Mouse (Mus musculus) spleen, adult 2 months (tissue): ENCODE results near the gene Mrnip.

ENCODE experiments used
- CTCF ChIP-seq: fragments of 200-500 bp; IDR thresholded peaks from 2 replicates; pipeline ENCODE4 v1.5.1; 2011; ENCODE audit warnings: mild to moderate bottlenecking, inconsistent platforms; ENCODE audit not compliant: insufficient read depth, insufficient read length, insufficient replicate concordance; ENCODE audit errors: extremely low read depth
- POLR2A ChIP-seq: fragments of 200-500 bp; IDR thresholded peaks from 2 replicates; pipeline ENCODE4 v1.6.1; 2011; ENCODE audit warnings: low read depth, low read length, inconsistent platforms

DNA sequence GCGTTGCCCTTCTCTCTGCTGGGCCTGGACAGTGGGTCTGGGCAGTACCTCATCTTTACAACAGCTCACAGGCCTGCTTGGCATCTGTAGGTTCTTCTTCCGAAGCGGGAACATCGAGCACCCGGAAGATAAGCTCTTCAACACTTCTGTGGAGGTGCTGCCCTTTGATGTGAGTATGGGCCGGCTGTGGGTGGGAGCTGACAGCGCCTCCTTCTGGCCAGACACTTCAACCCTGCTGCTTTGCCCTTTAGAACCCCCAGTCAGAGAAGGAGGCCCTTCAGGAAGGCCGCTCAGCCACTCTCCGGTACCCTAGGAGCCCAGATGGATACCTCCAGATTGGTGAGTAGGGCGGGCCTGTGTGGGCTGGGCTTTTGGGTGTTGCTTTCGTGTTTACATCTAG, 59.7 kb downstream of the Mrnip start:
- TF ChIP-seq CTCF: peak; percentile 21; the same call in 1 of the 2 replicates
- TF ChIP-seq POLR2A: no peak
